Mouse (Mus musculus): ENCODE data around the gene AF067063.
"Not testable (repeated sequence)": the region's sequence is repeated elsewhere in the genome, so short reads cannot be mapped to it uniquely, and the experiment has no call there.

The AF067063 gene

DNA sequence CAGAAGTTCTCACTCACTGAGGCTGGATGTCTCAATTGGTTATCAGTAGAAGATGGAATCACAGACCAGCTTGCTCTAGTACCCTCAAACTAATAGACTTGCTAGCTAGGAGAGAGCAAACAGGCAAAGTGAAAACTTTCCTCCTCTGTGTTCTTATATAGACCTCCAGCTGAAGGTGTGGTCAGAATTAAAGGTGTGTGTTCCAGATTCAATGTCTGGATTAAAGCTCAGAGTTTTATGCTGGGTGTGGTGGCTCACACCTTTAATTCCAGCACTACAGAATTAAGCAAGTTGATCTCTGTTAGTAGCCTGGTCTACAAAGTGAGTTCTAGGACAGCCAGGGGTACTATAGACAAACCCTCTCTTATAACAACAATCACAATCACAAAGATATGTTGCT lies at the start of gene AF067063:
Gene AF067063 (minus strand): TSS at position 101 of the 400 bp plus-strand sequence.
- not testable (repeated sequence) for DNase-seq

DNA sequence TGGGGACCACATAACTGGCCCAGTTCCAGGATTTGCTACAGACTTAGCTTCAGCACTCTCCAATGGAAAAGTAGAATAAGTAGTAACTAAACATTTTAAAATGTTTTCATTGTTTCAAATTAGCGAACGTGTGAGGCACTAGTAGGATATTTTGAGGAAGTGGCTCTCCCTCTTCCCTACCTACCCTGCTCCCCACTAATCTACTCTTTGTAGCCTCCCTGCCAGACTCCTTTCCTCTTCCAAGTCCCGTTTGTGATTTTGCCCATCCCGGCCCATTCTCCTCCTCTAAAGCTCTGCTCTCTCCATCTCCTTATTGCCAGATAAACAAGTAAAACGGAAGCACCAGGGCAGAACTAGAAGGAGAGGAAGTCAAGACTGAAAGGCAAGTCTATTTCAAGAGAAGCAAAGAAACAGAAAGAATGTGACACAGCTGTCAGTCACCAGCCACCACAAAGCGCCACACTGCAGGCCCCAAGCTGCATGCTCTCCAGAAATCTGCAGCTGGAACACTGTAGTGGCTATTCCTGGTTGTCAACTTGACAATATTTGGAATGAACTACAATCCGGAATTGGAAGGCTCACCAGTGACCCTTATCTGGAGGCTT lies 34.5 kb upstream of the AF067063 start:
- not testable (repeated sequence) for DNase-seq

DNA sequence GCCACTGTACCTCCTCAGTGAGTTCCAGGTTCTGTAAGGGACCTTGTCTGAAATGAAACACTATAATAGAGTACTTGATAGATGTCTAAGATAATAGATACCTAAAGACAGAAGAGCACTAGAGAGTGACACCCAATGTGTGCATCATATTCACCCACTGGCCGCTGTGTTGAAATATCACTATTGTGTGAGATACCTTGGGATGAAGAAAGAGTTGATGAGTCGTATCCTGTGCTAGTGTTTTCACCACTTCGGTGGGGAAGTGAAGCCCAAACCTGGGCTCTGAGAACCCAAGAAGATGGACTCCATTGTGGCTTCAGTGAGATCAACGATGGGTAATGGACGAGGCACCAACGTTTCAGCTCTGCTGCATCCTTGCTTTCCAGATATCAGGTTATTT lies 32.4 kb upstream of the AF067063 start:
- not testable (repeated sequence) for DNase-seq

DNA sequence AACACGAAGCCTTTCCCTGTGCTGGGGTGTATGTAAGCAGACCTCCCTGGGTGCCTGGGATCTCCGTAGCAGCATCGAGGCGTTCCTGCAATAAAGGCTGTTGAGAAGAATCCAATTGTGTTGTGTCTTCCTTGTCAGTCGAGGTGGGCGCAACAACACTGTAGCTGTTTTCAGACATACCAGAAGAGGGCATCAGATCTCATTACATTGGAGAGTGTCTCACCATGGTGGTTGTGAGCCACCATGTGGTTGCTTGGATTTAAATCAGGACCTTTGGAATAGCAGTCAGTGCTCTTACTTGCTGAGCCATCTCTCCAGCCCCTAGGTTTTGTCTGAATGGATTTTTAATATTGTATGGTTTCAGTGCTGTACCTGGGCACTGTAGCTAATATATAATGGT lies 10.0 kb upstream of the AF067063 start:
- not testable (repeated sequence) for DNase-seq

DNA sequence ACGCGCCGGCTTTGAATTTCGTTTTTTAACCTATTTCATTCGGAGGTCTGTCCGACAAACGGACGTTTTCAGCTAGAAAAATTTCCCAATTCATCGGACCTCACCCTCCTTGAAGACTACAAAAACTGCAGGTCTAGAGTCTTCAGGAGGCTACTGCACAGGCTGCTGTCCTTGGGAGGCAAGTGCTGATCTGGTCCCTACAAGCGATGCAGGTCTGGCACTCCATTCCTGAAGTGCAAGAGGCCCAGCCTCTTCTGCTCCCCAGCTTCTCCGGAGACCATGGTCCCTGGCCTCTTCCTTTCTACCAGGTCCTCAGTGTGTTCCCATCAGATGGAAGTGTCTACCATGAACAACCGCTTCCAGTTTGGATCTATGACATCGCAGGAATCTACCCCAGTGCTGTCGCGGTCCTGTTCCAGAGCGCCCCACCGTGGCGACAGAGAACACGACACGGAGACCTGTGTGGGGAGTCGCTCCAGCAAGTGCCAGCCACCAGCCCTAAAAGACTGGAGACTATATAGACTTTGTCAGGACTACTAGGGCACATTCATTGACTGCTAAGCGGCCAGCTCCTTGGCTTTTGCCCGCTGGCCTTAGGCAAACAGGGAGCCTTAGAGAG lies 7.8 kb upstream of the AF067063 start:
- peak; percentile 31 for DNase-seq

DNA sequence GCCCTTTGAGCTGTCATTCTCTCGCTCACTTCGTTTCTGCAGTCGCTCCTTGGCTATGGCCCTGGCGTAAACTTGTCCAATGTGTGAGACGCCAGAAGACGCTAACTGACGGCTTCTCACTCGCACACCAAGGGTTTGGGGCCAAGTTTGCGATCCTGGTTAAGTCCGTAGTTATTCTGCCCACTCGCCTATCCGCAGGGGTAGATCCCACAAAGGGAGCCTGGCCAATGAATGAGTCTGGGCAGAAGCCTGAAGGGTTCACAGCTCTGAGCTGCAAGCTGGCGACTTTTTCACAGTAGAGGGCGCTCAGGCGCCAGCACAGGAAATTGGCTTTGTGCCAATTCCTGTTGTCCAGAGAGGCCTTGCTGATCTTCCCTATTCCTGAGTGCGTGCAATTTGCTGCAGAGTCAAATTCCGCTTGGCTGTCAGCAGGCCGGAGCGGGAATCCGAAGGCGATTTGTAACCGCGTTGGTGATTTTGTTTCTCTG lies 6.4 kb upstream of the AF067063 start:
- peak; percentile 43 for DNase-seq

DNA sequence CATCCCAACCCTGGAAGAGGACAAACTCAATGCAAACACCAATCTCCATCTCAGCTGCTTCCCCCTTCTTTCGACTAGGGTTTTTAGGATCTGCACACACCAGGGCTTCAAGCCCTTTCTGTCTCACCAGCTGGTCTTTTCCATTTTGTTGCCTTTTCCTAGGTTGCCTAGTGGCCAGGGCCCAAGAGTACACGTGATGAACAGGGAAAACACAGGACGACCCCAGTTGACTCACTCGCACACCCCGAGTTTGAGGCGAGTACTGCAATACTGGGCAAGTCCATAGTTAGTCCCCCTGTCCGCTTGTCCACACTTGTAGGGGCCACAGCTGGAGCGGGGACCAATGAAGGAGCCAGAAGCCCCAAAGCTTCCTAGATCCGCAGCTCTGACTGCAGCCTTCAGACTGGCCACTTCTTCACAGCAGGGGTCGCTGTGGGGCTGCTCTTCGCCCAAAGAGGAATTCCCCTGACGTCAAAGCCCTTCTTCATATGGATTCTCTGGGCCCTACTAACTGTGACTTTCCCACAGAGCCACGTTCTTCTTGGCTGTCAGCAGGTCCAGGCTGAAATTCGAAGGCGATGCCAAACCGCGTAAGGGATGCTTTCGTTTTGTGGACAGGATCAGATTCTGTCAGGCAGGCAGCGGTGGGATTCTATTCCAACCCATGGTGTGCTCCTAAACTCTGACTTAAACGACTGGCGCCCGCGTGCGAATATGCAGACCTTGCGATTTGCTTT lies 5.5 kb upstream of the AF067063 start, which contains the start of gene D13Ertd608e:
Gene D13Ertd608e (plus strand): TSS at position 687 of the 737 bp plus-strand sequence.
- peak; percentile 51 for DNase-seq

DNA sequence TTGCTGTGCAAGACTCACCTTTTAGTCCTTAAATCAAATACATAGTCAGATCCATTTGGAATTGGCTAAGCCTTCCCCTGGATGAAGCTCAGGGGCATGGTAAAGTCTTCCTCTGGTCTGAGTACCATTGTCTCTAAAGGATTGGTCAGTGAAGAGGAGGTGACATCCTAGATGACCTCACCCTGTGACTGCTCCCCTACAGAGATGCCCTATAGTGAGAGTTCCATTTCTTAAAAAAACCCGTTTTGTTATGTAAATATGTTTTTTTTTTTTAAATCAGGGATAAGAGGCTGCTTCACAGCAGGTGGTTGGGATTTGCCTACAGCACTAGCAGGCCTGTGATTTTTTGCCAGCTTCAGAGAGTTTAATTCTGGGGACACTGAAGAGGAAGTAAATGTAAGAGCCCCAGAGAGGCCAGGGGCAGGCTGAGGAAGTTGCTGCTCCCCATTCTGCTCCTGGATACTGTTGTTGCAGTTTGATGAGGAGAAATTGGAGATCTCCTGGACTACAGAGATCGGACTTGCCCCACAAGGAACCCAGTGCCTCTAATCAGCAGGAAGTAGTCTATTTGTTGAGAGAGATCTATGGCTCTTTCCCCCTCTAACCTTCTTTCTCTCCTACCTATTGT lies 12.3 kb downstream of the AF067063 start:
- no peak for DNase-seq

DNA sequence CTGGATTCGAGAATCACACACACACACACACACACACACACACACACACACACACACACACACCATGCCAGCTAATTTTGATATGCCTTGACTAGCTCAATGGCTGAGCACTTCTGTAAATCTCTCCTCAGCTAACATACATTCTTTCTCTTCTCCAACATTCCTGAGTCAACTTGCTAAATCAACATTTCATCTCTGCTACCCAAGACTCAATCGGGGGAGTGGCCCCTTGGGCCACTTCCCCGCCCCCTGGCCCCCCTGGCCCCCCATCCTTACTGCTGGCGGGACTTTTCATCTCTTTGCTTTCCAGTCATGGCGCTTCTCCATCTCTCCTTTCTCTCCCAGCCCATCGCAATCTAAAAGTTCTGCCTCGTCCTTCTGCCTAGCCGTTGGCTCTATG lies 13.2 kb downstream of the AF067063 start:
- no peak for DNase-seq

DNA sequence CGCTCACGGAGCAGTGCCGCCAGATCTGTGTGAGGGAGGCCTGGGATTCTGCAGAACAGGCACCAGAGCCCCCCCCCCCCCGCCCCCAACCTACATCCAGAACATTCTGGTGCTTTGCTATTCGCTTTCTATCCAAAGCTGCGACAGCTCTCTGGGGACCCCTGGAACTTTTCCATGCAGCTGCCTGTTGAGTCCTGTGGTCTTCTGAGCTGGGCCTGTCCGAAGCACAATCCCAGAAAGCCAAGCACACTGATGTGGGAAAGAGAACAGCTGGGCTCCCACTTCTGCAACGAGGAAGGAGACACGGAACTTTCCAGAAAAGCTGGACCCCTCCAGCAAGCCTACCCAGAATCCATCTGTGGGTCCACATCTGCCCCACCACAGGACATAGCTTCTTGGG lies 20.0 kb downstream of the AF067063 start:
- DNase-seq: no peak

DNA sequence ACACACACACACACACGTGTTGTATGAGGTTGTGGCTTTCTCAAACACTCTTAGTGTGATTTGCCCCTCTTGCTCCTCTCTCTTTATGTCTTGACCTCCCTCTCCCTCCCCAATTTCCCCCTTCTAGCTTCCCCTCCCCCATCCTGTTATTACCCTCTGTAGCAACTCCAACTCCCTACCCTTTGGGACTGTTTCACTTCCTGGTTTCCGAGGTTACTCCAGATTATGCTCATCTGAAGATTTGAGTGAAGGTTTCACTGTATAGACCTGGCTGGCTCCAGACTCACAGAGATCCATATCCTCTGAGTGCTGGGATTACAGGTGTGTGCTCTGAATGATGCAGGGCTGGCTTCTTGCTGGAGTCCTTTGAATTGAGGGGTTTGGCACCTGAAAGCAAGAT lies 21.1 kb downstream of the AF067063 start:
- DNase-seq: no peak

DNA sequence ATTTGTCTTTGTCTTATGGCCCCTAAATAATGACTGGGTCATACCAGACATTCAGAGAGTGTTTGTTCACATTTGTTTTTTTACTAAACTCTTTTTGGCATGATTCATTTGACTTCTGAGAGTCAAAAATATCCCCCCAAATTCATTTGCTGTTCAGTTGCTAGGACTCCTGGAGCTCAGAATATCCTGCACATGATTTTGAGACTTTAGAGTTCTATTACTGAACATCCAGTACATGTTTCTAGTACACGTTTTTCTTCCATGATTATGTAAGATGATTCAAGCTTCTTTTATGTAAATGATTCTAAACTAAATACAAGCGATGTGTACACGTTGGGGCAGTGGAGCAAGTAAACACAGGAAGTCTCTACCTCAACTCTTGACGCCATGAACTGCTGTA lies 32.4 kb downstream of the AF067063 start:
- no peak for DNase-seq

DNA sequence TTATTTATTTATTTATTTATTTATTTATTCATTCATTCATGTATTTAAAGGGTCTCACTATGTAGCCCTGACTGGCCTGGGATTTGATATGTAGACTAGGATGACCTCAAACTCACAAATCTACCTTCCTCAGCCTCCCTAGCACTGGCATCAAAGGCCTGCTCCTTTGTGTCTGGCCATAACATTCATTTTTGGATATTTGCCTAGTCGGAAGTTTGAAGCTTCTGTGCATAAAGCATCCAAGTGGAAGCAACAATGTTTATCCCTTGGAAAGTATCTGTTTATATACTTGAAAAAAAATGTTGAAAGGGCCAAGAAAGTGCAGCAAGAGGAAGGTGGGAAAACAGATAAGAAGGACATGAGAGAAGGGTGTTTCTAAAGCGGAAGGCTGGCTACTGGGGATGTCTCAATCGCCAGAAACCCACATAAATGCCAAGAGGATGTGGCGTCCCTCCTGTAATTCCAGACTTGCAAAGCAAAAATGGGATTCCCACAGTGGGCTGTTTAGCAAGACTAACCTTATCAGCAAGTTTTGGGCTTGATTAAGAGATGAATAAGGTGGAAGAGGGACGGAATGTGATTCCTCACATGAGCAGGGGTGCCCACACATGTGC lies 37.1 kb downstream of the AF067063 start:
- DNase-seq: no peak

DNA sequence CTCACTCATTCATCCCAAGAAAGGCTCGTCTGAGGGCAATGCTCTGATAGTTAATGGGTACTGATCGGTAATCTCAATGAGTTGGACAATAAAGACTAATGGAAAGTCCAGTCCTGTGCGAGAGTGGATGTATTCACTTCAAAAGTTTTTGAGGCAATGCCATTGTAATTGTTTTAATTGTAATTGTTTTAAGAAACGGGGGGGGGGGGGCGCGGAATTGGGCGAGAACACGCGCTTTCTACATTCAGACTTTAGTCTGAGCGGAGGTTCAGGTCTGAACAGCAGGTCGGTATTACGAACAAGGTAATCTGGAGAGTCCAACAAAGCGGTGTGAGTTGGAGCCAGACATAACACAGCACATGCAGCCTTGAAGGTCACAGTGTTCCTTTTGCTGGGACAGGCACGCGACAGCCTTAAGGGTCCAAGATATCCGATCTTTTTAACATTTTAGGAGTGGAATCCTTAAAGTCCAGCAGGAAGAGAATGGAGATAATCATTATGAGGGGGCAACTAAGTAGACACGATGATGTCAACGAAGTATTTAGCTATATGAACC lies 38.4 kb downstream of the AF067063 start:
- peak; percentile 16 for DNase-seq

DNA sequence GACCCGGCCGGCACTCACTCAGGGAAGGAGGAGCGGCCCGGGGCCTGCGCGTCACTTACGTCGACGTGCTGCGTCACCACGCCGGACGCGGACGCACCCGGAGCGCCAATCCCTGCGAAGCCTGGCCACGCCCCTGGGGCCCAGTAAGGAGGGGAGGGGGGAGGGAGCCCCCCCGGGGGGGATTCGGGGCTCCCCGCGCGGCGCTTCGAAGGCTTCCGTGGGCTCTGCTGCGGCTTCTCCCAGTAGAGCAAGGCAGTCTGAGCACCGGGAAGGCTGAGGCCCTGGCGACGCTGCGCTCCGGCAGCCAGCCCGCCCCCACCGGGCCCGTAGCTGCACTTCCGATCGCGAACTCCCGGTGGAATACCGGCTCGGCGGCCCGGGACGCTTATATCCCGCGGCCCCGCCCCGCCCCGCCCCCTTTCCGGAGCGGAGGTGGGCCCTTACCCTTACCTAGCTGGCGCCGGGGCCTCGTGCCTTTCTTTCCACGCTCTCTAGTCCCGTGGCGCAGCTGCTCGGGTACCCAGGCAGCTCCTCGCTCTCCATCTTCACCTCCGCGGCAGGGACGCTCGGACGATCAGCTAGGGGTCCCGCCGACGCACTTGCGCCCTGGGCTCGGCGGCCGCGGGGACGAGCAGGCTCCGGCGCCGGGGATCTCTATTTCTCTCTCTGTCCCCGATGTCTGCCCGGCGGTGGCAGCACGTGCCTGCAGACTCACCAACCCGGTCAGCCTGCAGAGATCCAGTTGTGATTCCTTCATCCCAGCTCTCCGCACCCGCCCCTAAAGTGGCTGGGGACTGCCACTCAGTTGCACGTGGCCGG lies 39.0 kb downstream of the AF067063 start, which contains the start of gene Zfp131:
Gene Zfp131 (minus strand): TSS at position 129 of the 819 bp plus-strand sequence.
- DNase-seq: peak; percentile 94

DNA sequence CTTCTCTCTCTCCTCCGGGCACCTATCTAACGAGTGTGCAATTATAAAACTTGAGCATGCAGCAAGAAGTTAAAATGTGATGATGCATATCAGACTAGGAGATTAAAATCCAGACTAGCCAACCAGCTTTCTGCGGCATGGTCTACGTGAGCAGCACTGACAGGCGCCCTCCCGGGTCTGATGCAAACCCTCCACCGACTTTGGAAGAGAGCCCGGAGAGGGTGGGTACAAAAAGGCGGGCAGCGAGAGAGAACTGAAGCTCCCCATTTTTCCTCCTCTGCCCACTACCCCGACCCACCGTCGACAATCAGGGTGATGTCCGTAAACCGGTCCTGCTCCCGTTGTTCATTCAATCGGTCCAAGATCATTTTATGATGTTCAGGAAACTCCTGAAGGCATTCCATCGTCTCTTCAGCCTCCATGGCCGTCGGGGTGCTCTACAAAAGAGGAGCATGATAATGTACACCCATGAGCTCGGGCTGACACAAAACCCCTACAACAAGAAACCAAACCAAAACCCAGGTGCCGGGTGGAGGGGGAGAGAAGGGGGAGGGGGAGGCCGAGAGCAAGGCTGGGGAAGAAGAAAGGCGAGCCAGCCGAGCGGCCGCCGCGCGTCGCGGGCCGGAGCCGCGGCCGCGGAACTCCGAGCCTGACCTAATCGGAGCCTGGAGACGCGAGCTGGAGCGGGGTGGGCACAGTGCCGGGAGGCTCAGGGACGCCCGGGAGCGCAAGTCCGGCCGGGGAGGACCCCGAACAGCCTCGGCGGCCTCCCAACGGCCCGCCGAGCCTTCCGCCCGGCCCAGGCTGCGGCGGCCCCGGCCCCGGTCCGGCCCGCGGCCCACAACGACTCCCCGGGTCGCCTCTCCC lies 39.9 kb downstream of the AF067063 start:
- DNase-seq: peak; percentile 45

DNA sequence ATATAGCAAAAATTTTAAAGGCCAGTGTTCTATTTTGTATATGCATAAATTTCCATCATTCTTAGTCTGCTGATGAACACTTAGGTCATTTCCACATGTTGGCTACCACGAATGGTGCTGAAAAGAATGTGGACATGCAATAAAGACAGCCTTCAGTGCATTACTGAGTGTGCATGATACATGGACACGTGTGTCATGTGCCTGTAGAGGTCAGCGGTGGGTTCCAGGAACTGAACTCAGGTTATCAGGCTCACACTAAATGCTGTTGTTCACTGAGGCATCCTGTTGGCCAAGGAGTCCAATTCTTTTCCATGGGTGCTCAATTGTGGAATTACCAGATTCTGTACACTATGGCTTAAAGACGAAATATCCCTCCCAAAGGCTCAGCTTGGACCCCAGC lies 46.4 kb downstream of the AF067063 start:
- DNase-seq: no peak
